Mouse (Mus musculus) ZHBTc4 (cell line): ENCODE data around the gene Siae.
A peak's percentile ranks its signal among the peaks of the same experiment; 100 is the strongest.

ENCODE experiments used
- DNase-seq: peaks from one replicate; pipeline ENCODE4 v3.0.0-alpha.2; 2011; ENCODE audit warnings: low read depth, low spot score

Siae gene

DNA sequence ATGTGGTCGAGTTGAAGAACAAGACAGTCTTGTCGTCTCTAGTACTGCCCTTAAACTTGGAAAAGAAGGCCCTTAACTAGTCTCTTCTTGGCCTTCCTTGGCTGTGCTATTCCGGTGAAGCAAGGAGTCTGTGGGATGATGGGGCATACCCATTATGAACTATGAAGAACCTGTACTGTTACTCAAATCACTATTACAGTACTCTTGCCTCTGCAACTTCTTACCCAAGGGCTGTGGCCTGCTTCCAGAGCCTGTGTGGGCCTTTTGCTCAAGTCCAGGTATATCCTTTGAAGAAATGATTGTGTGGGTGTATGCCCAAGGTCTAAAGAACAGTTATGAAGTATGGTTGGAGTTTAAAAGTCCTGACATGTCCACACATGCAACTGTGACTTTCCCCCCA is 114.8 kb downstream of the Siae start:
- DNase-seq, result no peak

DNA sequence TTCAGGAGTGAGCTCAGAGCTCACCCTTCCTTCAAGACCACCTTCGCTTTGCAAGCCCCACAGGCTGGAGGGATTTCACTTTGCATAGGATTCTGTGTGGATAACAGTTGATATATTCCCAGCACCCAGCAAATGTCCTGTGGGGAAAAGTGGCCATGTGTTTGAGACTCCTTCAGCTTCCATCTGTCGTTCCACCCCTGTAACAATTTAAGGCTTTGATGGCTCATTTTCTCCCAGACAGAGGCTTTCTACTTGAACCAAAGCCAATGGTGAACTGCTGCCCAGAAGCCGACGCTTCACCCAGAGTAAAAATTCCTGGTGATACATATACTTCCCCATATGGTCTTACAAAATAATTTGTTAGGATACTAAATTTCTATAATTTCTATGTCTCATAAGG is 119.8 kb downstream of the Siae start:
- no peak for DNase-seq

- DNase-seq, result no peak
These were observed 125.6 kb downstream of the Siae start for GRCm38 (mm10) chr9:37681123-37681522.

- DNase-seq, result no peak
These were observed 131.9 kb downstream of the Siae start for GRCm38 (mm10) chr9:37687288-37687940.

DNA sequence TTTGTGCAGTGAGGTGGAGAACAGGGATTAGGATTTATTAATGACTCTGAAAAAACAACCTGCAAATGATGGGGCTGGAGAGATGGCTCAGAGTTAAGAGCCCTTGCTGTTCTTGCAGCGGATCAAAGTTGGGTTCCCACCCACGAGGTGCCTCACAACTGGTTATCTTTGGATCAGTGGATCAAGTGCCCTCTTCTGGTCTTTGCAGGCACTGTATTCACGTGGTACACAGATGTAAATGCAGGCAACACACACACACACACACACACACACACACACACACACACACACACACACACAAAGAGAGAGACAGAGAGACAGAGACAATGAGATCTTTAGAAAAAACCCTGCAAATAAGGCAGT is 132.4 kb downstream of the Siae start:
- DNase-seq, result peak; percentile 56

DNA sequence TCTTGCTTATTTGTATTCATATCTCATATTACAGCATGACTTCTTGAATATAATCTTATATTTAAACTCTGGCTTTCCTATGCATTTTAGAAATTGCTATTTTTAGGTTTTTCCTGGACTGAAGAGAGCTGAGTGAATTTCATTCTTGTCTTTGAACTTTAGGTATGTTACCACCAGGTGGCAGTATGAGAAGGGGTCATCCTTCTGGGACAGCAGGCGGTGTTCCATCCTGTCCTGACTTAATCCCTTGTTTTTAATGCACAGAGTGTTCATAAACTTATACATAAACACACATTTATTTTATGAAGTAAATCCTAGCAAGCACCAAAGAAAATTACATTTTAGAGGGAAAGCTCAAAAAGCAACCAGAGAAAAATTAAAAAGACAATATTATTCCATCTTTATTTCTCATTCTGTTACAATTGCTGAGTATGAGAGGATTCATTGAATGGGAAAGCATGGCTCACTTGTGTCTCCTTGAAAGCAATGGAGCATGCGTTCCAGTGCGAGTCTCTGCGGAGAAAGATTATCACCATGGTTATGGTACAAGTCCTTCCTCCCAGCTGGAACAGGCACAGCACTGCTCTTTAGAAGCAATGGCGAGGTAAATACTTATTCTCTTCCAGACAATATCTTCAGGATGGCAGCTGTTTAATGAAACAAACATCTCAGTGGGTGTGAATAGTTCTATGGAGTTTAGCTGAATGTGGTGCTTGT is 134.6 kb downstream of the Siae start:
- peak; percentile 64 for DNase-seq
